Mouse (Mus musculus): Measurements from ENCODE around the gene Pik3ca. TPM values are rescaled to one million over a fixed set of nuclear protein-coding genes. Genes with fewer than 3 reads are reported as not detected.
A peak's percentile ranks its signal among the peaks of the same experiment; 100 is the strongest.

Gene Pik3ca
- polyA plus RNA-seq, 1 experiment from 2014 or later, result 5.9 TPM

- no peak overlapping the region for H3K27ac ChIP-seq (ENCODE audit: low read depth, low read length)
- ATAC-seq, result no peak
- 64% methylated on average over 8 of the region's 8 CpGs for WGBS
Observed at GRCm38 (mm10) chr3:32495856-32496710, 98.6 kb downstream of the Pik3ca start.

GRCm38 (mm10) chr3:32496711-32497070 is 99.2 kb downstream of the Pik3ca start:
- no peak overlapping the region for H3K9ac ChIP-seq (ENCODE audit: low read depth, low read length)
- no peak for TF ChIP-seq CTCF (IDR thresholded peaks at IDR 0.05; ENCODE audit: low read depth)
- no peak overlapping the region for H3K27ac ChIP-seq (ENCODE audit: low read depth, low read length)
- no peaks in the 10 kb centered on the region for H3K9me3 ChIP-seq (ENCODE audit: control insufficient read depth)
- WGBS, result 100% methylated on average over 1 of the region's 1 CpGs
- ATAC-seq, result no peak
- no peaks in the 10 kb centered on the region for H3K4me1 ChIP-seq (replicated peaks; ENCODE audit: control insufficient read depth, insufficient read depth, low read length)
- H3K36me3 ChIP-seq (ENCODE audit: control insufficient read depth, insufficient read depth), result no peaks in the 10 kb centered on the region
- H3K27me3 ChIP-seq (replicated peaks; ENCODE audit: control insufficient read depth, insufficient read depth, low read length), result no peaks in the 10 kb centered on the region
- no peak overlapping the region for H3K4me2 ChIP-seq (replicated peaks; ENCODE audit: low read depth)
- no peak overlapping the region for H3K4me3 ChIP-seq (ENCODE audit: low read depth, low read length)

More at GRCm38 (mm10) chr3:32495856-32496710, 98.6 kb downstream of the Pik3ca start:
- Histone ChIP-seq H3K9ac (ENCODE audit: low read depth, low read length) (no peak overlapping the region), H3K4me1 (replicated peaks; ENCODE audit: control insufficient read depth, insufficient read depth, low read length) (no peaks in the 10 kb centered on the region), H3K9me3 (ENCODE audit: control insufficient read depth) (no peaks in the 10 kb centered on the region), H3K27me3 (replicated peaks; ENCODE audit: control insufficient read depth, insufficient read depth, low read length) (no peaks in the 10 kb centered on the region), H3K4me2 (replicated peaks; ENCODE audit: low read depth) (no peak overlapping the region), H3K36me3 (ENCODE audit: control insufficient read depth, insufficient read depth) (no peaks in the 10 kb centered on the region), H3K4me3 (ENCODE audit: low read depth, low read length) (no peak overlapping the region)
- no peak for TF ChIP-seq CTCF (IDR thresholded peaks at IDR 0.05; ENCODE audit: low read depth)

GRCm38 (mm10) chr3:32500346-32500745 is 102.9 kb downstream of the Pik3ca start:
- H3K4me3 ChIP-seq (ENCODE audit: low read depth, low read length), result no peak overlapping the region
- H3K9ac ChIP-seq (ENCODE audit: low read depth, low read length), result no peak overlapping the region
- no peaks in the 10 kb centered on the region for H3K27me3 ChIP-seq (replicated peaks; ENCODE audit: control insufficient read depth, insufficient read depth, low read length)
- no peaks in the 10 kb centered on the region for H3K36me3 ChIP-seq (ENCODE audit: control insufficient read depth, insufficient read depth)
- no peak overlapping the region for H3K4me2 ChIP-seq (replicated peaks; ENCODE audit: low read depth)
- H3K9me3 ChIP-seq (ENCODE audit: control insufficient read depth), result no peaks in the 10 kb centered on the region
- no peak for ATAC-seq
- no peaks in the 10 kb centered on the region for H3K4me1 ChIP-seq (replicated peaks; ENCODE audit: control insufficient read depth, insufficient read depth, low read length)
- WGBS, result 94% methylated on average over 2 of the region's 2 CpGs
- no peak overlapping the region for H3K27ac ChIP-seq (ENCODE audit: low read depth, low read length)
- TF ChIP-seq CTCF (IDR thresholded peaks at IDR 0.05; ENCODE audit: low read depth), result no peak

GRCm38 (mm10) chr3:32505841-32506240 is 108.4 kb downstream of the Pik3ca start:
- H3K27me3 ChIP-seq (replicated peaks; ENCODE audit: control insufficient read depth, insufficient read depth, low read length), result no peaks in the 10 kb centered on the region
- H3K27ac ChIP-seq (ENCODE audit: low read depth, low read length), result no peak overlapping the region
- H3K4me2 ChIP-seq (replicated peaks; ENCODE audit: low read depth), result no peak overlapping the region
- 0 out of 2 replicates have a peak, but pooled peaks cover 4% of the 10 kb centered on the region for H3K4me1 ChIP-seq (replicated peaks; ENCODE audit: control insufficient read depth, insufficient read depth, low read length)
- H3K36me3 ChIP-seq (ENCODE audit: control insufficient read depth, insufficient read depth), result no peaks in the 10 kb centered on the region
- no peak overlapping the region for H3K9ac ChIP-seq (ENCODE audit: low read depth, low read length)
- WGBS, result 72% methylated on average over 3 of the region's 3 CpGs
- no peaks in the 10 kb centered on the region for H3K9me3 ChIP-seq (ENCODE audit: control insufficient read depth)
- no peak for ATAC-seq
- no peak overlapping the region for H3K4me3 ChIP-seq (ENCODE audit: low read depth, low read length)
- no peak for TF ChIP-seq CTCF (IDR thresholded peaks at IDR 0.05; ENCODE audit: low read depth)

GRCm38 (mm10) chr3:32506366-32507225 is 109.1 kb downstream of the Pik3ca start:
- no peaks in the 10 kb centered on the region for H3K27me3 ChIP-seq (replicated peaks; ENCODE audit: control insufficient read depth, insufficient read depth, low read length)
- H3K9me3 ChIP-seq (ENCODE audit: control insufficient read depth), result no peaks in the 10 kb centered on the region
- no peak overlapping the region for H3K27ac ChIP-seq (ENCODE audit: low read depth, low read length)
- no peaks in the 10 kb centered on the region for H3K36me3 ChIP-seq (ENCODE audit: control insufficient read depth, insufficient read depth)
- WGBS, result 63% methylated on average over 11 of the region's 11 CpGs
- TF ChIP-seq CTCF (IDR thresholded peaks at IDR 0.05; ENCODE audit: low read depth), result no peak
- ATAC-seq, result no peak
- H3K4me3 ChIP-seq (ENCODE audit: low read depth, low read length), result no peak overlapping the region
- no peak overlapping the region for H3K9ac ChIP-seq (ENCODE audit: low read depth, low read length)
- H3K4me2 ChIP-seq (replicated peaks; ENCODE audit: low read depth), result no peak overlapping the region
- H3K4me1 ChIP-seq (replicated peaks; ENCODE audit: control insufficient read depth, insufficient read depth, low read length), result 0 out of 2 replicates have a peak, but pooled peaks cover 4% of the 10 kb centered on the region

- Histone ChIP-seq H3K9ac (ENCODE audit: low read depth, low read length) (0 out of 2 replicates have a peak overlapping the region, but pooled peaks have one; percentile 17), H3K9me3 (ENCODE audit: control insufficient read depth) (no peaks in the 10 kb centered on the region), H3K27ac (ENCODE audit: low read depth, low read length) (no peak overlapping the region), H3K27me3 (replicated peaks; ENCODE audit: control insufficient read depth, insufficient read depth, low read length) (no peaks in the 10 kb centered on the region), H3K4me1 (replicated peaks; ENCODE audit: control insufficient read depth, insufficient read depth, low read length) (0 out of 2 replicates have a peak, but pooled peaks cover 4% of the 10 kb centered on the region), H3K4me2 (replicated peaks; ENCODE audit: low read depth) (peak overlapping the region; percentile 81), H3K4me3 (ENCODE audit: low read depth, low read length) (no peak overlapping the region), H3K36me3 (ENCODE audit: control insufficient read depth, insufficient read depth) (no peaks in the 10 kb centered on the region)
- WGBS, result 4% methylated on average over 17 of the region's 17 CpGs
- ATAC-seq, result no peak
- TF ChIP-seq CTCF (IDR thresholded peaks at IDR 0.05; ENCODE audit: low read depth), result peak; percentile 92
Observed at GRCm38 (mm10) chr3:32508666-32509324, 111.3 kb downstream of the Pik3ca start.

Data from intestine, postnatal 0 days (tissue).